In the genomic region with DNA sequence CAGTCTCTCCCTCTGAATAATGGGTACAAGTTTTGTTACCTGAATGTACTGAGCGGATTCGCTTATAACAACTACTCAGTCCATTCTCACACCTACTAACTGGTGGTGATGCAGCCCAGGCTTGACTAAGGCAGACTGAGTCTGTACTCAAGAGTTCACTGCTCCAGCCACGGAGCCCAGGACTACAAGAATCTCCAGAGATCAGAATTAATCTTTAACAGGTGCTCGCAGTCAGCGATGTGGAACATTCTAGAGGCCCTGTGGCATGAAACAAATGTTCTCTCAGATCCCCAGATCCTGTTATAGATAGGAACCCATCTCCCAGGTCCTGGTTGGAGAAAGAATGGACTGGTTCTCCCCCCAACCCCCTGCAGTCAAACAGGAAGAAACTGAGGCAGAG, we compare ENCODE assay signal across 19 mouse cellular contexts. TPM values are rescaled to one million over a fixed set of nuclear protein-coding genes. Genes with fewer than 3 reads are reported as not detected.
A peak's percentile ranks its signal among the peaks of the same experiment; 100 is the strongest.
DNase-seq lines count a peak whose midpoint lies in the region; ATAC-seq and TF ChIP-seq lines count a peak whose summit lies in the region.
"Had no signal": no experiment of that assay in that cellular context is flagged by ENCODE, and none has a peak within 500 bp of the region (broad histone marks: within the 10 kb centered on the region; RNA-seq: fewer than 3 reads in every experiment).

No protein-coding gene starts in this region.

- H3K36me3 ChIP-seq in embryonic facial prominence, embryonic 12.5 days: no peaks in the 10 kb centered on the region
- no peaks in the 10 kb centered on the region for H3K36me3 ChIP-seq in embryonic facial prominence, embryonic 10.5 days (replicated peaks)
- no peaks in the 10 kb centered on the region for H3K36me3 ChIP-seq in kidney, adult 2 months (ENCODE audit: control insufficient read depth, insufficient read depth, low read length)
- no peaks in the 10 kb centered on the region for H3K36me3 ChIP-seq in kidney, embryonic 16.5 days (ENCODE audit: insufficient read depth, low read length)
- no peaks in the 10 kb centered on the region for H3K36me3 ChIP-seq in intestine, postnatal 0 days (ENCODE audit: control insufficient read depth, insufficient read depth)
- H3K36me3 ChIP-seq in midbrain, embryonic 13.5 days: no peaks in the 10 kb centered on the region
- H3K36me3 ChIP-seq: forebrain, embryonic 15.5 days; heart, embryonic 13.5 days; hindbrain, embryonic 12.5 days had no signal

- no peak for TF ChIP-seq CTCF in kidney, adult 2 months (conservative IDR thresholded peaks at IDR 0.05; ENCODE audit: insufficient read depth, insufficient read length, low read depth, low read length)
- TF ChIP-seq CTCF in intestine, postnatal 0 days (IDR thresholded peaks at IDR 0.05; ENCODE audit: low read depth): no peak

- H3K9me3 ChIP-seq in embryonic facial prominence, embryonic 12.5 days: no peaks in the 10 kb centered on the region
- no peaks in the 10 kb centered on the region for H3K9me3 ChIP-seq in embryonic facial prominence, embryonic 10.5 days
- H3K9me3 ChIP-seq in kidney, embryonic 16.5 days (ENCODE audit: low read length): no peaks in the 10 kb centered on the region
- H3K9me3 ChIP-seq in intestine, postnatal 0 days (ENCODE audit: control insufficient read depth): no peaks in the 10 kb centered on the region
- no peaks in the 10 kb centered on the region for H3K9me3 ChIP-seq in midbrain, embryonic 13.5 days
- H3K9me3 ChIP-seq: forebrain, embryonic 15.5 days; heart, embryonic 13.5 days; hindbrain, embryonic 12.5 days had no signal

- peaks cover 16% of the 10 kb centered on the region for H3K4me1 ChIP-seq in embryonic facial prominence, embryonic 12.5 days
- peaks cover 35% of the 10 kb centered on the region for H3K4me1 ChIP-seq in embryonic facial prominence, embryonic 10.5 days
- peaks cover 33% of the 10 kb centered on the region for H3K4me1 ChIP-seq in kidney, adult 2 months (ENCODE audit: control insufficient read depth, insufficient read depth, low read length)
- H3K4me1 ChIP-seq in kidney, embryonic 16.5 days (ENCODE audit: insufficient read depth, low read length): peaks cover 33% of the 10 kb centered on the region
- H3K4me1 ChIP-seq in intestine, postnatal 0 days (replicated peaks; ENCODE audit: control insufficient read depth, insufficient read depth, low read length): no peaks in the 10 kb centered on the region
- peaks cover 16% of the 10 kb centered on the region for H3K4me1 ChIP-seq in midbrain, embryonic 13.5 days (replicated peaks)

- H3K9ac ChIP-seq in embryonic facial prominence, embryonic 12.5 days: no peak overlapping the region
- no peak overlapping the region for H3K9ac ChIP-seq in kidney, embryonic 16.5 days (replicated peaks; ENCODE audit: low read length)
- no peak overlapping the region for H3K9ac ChIP-seq in intestine, postnatal 0 days (ENCODE audit: low read depth, low read length)
- no peak overlapping the region for H3K9ac ChIP-seq in midbrain, embryonic 13.5 days (replicated peaks)
- H3K9ac ChIP-seq: forebrain, embryonic 15.5 days; heart, embryonic 13.5 days; hindbrain, embryonic 12.5 days had no signal

- no peak for DNase-seq in embryonic facial prominence, embryonic 10.5 days (ENCODE audit: low spot score)
- DNase-seq in kidney, adult 2 months: peak; percentile 90
- peak; percentile 66 to 84 for DNase-seq in kidney, postnatal 25 days
- DNase-seq: adrenal gland, postnatal 14 days; cerebellum, adult 2 months; cerebellum, postnatal 10 days; gastrocnemius, postnatal 14 days; heart, postnatal 36 days had no signal

- H3K27ac ChIP-seq in embryonic facial prominence, embryonic 12.5 days: 0 out of 2 replicates have a peak overlapping the region, but pooled peaks have one; percentile 3
- no peak overlapping the region for H3K27ac ChIP-seq in embryonic facial prominence, embryonic 10.5 days (replicated peaks)
- peak overlapping the region; percentile 75 for H3K27ac ChIP-seq in kidney, adult 2 months (ENCODE audit: insufficient read depth, low read depth, low read length)
- peak overlapping the region; percentile 44 for H3K27ac ChIP-seq in kidney, embryonic 16.5 days (ENCODE audit: low read length)
- no peak overlapping the region for H3K27ac ChIP-seq in intestine, postnatal 0 days (ENCODE audit: low read depth, low read length)
- no peak overlapping the region for H3K27ac ChIP-seq in midbrain, embryonic 13.5 days
- H3K27ac ChIP-seq: forebrain, embryonic 15.5 days; heart, embryonic 13.5 days; hindbrain, embryonic 12.5 days had no signal

- H3K4me2 ChIP-seq in embryonic facial prominence, embryonic 12.5 days (replicated peaks): no peak overlapping the region
- no peak overlapping the region for H3K4me2 ChIP-seq in kidney, embryonic 16.5 days (replicated peaks; ENCODE audit: low read depth, low read length)
- H3K4me2 ChIP-seq in intestine, postnatal 0 days (replicated peaks; ENCODE audit: low read depth): no peak overlapping the region
- H3K4me2 ChIP-seq in midbrain, embryonic 13.5 days (replicated peaks): no peak overlapping the region
- H3K4me2 ChIP-seq: forebrain, embryonic 15.5 days; heart, embryonic 13.5 days; hindbrain, embryonic 12.5 days had no signal

- no peak overlapping the region for H3K4me3 ChIP-seq in embryonic facial prominence, embryonic 12.5 days
- H3K4me3 ChIP-seq in embryonic facial prominence, embryonic 10.5 days: no peak overlapping the region
- no peak overlapping the region for H3K4me3 ChIP-seq in kidney, adult 2 months (ENCODE audit: insufficient read depth, low read depth, low read length)
- no peak overlapping the region for H3K4me3 ChIP-seq in kidney, embryonic 16.5 days (ENCODE audit: low read length)
- H3K4me3 ChIP-seq in intestine, postnatal 0 days (ENCODE audit: low read depth, low read length): no peak overlapping the region
- H3K4me3 ChIP-seq in midbrain, embryonic 13.5 days (replicated peaks): no peak overlapping the region
- H3K4me3 ChIP-seq: forebrain, embryonic 15.5 days; heart, embryonic 13.5 days; hindbrain, embryonic 12.5 days had no signal

- H3K27me3 ChIP-seq in embryonic facial prominence, embryonic 12.5 days: peaks cover 55% of the 10 kb centered on the region
- peaks cover 94% of the 10 kb centered on the region for H3K27me3 ChIP-seq in embryonic facial prominence, embryonic 10.5 days (replicated peaks; ENCODE audit: low read depth, poor library complexity, severe bottlenecking)
- no peaks in the 10 kb centered on the region for H3K27me3 ChIP-seq in kidney, adult 2 months (replicated peaks; ENCODE audit: control insufficient read depth, insufficient read depth, low read length)
- H3K27me3 ChIP-seq in kidney, embryonic 16.5 days (ENCODE audit: insufficient read depth, low read length): peaks cover 16% of the 10 kb centered on the region; the same call in 1 of the 2 replicates
- H3K27me3 ChIP-seq in intestine, postnatal 0 days (replicated peaks; ENCODE audit: control insufficient read depth, insufficient read depth, low read length): peaks cover 32% of the 10 kb centered on the region
- peaks cover 72% of the 10 kb centered on the region for H3K27me3 ChIP-seq in midbrain, embryonic 13.5 days

- ATAC-seq in embryonic facial prominence, embryonic 12.5 days (ENCODE audit: insufficient number of reproducible peaks, insufficient read depth, low FRiP score, low TSS enrichment): no peak
- ATAC-seq in kidney, embryonic 16.5 days (ENCODE audit: low FRiP score, low TSS enrichment): peak; percentile 37; the same call in 1 of the 2 replicates
- ATAC-seq in granulocyte monocyte progenitor cell, adult 5-6 weeks (replicated peaks; ENCODE audit: poor library complexity, severe bottlenecking): no peak
- no peak for ATAC-seq in intestine, postnatal 0 days
- no peak for ATAC-seq in midbrain, embryonic 13.5 days
- ATAC-seq: activated CD4-positive, CD25-positive, alpha-beta regulatory T cell, adult 4 months; forebrain, embryonic 15.5 days; hindbrain, embryonic 16.5 days had no signal

- TF ChIP-seq POLR2A in kidney, adult 2 months (IDR thresholded peaks at IDR 0.05; ENCODE audit: low read depth, low read length): no peak

- 72% methylated on average over 5 of the region's 5 CpGs for WGBS in embryonic facial prominence, embryonic 12.5 days
- 88% methylated on average over 5 of the region's 5 CpGs for WGBS in embryonic facial prominence, embryonic 10.5 days
- 45% methylated on average over 5 of the region's 5 CpGs for WGBS in kidney, adult 2 months
- WGBS in kidney, embryonic 16.5 days: 71% methylated on average over 5 of the region's 5 CpGs
- 74% methylated on average over 5 of the region's 5 CpGs for WGBS in intestine, postnatal 0 days
- WGBS in midbrain, embryonic 13.5 days: 91% methylated on average over 5 of the region's 5 CpGs

RNA-seq across cellular contexts. Expression of a gene that starts 2.5 kb away (rescaled TPM):
- polyA plus RNA-seq in embryonic facial prominence, embryonic 12.5 days (2016; fragmentation: Nextera tagmentation; extraction: Ambion mirVana): 3.2 and 3.5 TPM in 2 replicates
- polyA plus RNA-seq in embryonic facial prominence, embryonic 10.5 days (2016; fragmentation: Nextera tagmentation; extraction: Ambion mirVana): 0.75 and 0.91 TPM in 2 replicates
- polyA plus RNA-seq in kidney, adult 2 months (2012; rRNA removed): 127 and 164 TPM in 2 replicates
- 33.4 and 33.6 TPM in 2 replicates for polyA plus RNA-seq in kidney, embryonic 16.5 days (2015; fragmentation: Nextera tagmentation; extraction: Ambion mirVana)
- total RNA-seq in granulocyte monocyte progenitor cell, adult 5-6 weeks (2014; fragmentation: Nextera tagmentation): 0.43 and 4.2 TPM in 2 replicates
- 0.26 and 0.82 TPM in 2 replicates for total RNA-seq in granulocyte monocyte progenitor cell, adult 5-6 weeks (2017)
- 0.70 and 1.0 TPM in 2 replicates for polyA plus RNA-seq in intestine, postnatal 0 days (2015; fragmentation: Nextera tagmentation; extraction: Ambion mirVana)
- polyA plus RNA-seq in midbrain, embryonic 13.5 days (2015; fragmentation: Nextera tagmentation; extraction: Ambion mirVana): 0.39 and 0.46 TPM in 2 replicates
- total RNA-seq: MEL had no signal

RNA-seq across cellular contexts. Expression of a gene that starts 35.1 kb away (rescaled TPM):
- 63.0 and 64.5 TPM in 2 replicates for polyA plus RNA-seq in embryonic facial prominence, embryonic 12.5 days (2016; fragmentation: Nextera tagmentation; extraction: Ambion mirVana)
- 75.1 and 79.0 TPM in 2 replicates for polyA plus RNA-seq in embryonic facial prominence, embryonic 10.5 days (2016; fragmentation: Nextera tagmentation; extraction: Ambion mirVana)
- 89.1 and 95.7 TPM in 2 replicates for polyA plus RNA-seq in kidney, adult 2 months (2012; rRNA removed)
- 86.0 and 89.6 TPM in 2 replicates for polyA plus RNA-seq in kidney, embryonic 16.5 days (2015; fragmentation: Nextera tagmentation; extraction: Ambion mirVana)
- 85.6 and 87.2 TPM in 2 replicates for total RNA-seq in granulocyte monocyte progenitor cell, adult 5-6 weeks (2014; fragmentation: Nextera tagmentation)
- 21.8 and 30.8 TPM in 2 replicates for total RNA-seq in granulocyte monocyte progenitor cell, adult 5-6 weeks (2017)
- polyA plus RNA-seq in intestine, postnatal 0 days (2015; fragmentation: Nextera tagmentation; extraction: Ambion mirVana): 111 and 115 TPM in 2 replicates
- polyA plus RNA-seq in midbrain, embryonic 13.5 days (2015; fragmentation: Nextera tagmentation; extraction: Ambion mirVana): 41.1 and 43.2 TPM in 2 replicates

RNA-seq across cellular contexts. Expression of a gene that starts 51.8 kb away (rescaled TPM):
- polyA plus RNA-seq in embryonic facial prominence, embryonic 12.5 days (2016; fragmentation: Nextera tagmentation; extraction: Ambion mirVana): 18.8 and 21.7 TPM in 2 replicates
- polyA plus RNA-seq in embryonic facial prominence, embryonic 10.5 days (2016; fragmentation: Nextera tagmentation; extraction: Ambion mirVana): 20.7 and 22.0 TPM in 2 replicates
- 11.4 and 12.1 TPM in 2 replicates for polyA plus RNA-seq in kidney, adult 2 months (2012; rRNA removed)
- 15.5 and 16.1 TPM in 2 replicates for polyA plus RNA-seq in kidney, embryonic 16.5 days (2015; fragmentation: Nextera tagmentation; extraction: Ambion mirVana)
- 6.0 and 25.2 TPM in 2 replicates for total RNA-seq in granulocyte monocyte progenitor cell, adult 5-6 weeks (2014; fragmentation: Nextera tagmentation)
- total RNA-seq in granulocyte monocyte progenitor cell, adult 5-6 weeks (2017): 9.8 and 12.6 TPM in 2 replicates
- polyA plus RNA-seq in intestine, postnatal 0 days (2015; fragmentation: Nextera tagmentation; extraction: Ambion mirVana): 3.7 and 4.2 TPM in 2 replicates
- polyA plus RNA-seq in midbrain, embryonic 13.5 days (2015; fragmentation: Nextera tagmentation; extraction: Ambion mirVana): 18.5 and 19.7 TPM in 2 replicates

Comparison
In these comparisons a context has a peak if more than half of its experiments do, and no peak if none do; other contexts are left out.
1. H3K27ac ChIP-seq: peak in embryonic facial prominence, embryonic 12.5 days (single experiment), kidney, adult 2 months (single experiment) and kidney, embryonic 16.5 days (single experiment); none in embryonic facial prominence, embryonic 10.5 days (single experiment), intestine, postnatal 0 days (single experiment) and midbrain, embryonic 13.5 days (single experiment).